ENCODE assay signal across 26 mouse cellular contexts in the genomic region with DNA sequence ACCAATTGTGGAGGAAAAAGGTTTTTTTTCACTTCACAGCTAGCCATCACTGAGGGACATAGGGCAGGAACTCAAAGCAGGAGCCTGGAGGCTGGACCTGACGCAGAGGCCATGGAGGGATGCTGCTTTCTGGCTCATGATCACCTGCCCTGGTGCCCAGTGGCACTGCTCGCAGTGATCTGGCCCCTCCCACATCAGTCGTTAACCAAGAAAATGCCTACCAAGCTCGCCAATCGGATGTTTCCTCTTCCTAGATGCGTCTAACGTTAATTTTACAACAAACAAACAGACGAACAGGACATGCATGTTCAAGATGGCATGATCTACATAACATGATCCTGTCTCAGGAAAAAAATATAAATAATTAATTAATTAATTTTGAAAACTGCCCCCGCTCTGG. TPM values are rescaled to one million over a fixed set of nuclear protein-coding genes. Genes with fewer than 3 reads are reported as not detected.
A peak's percentile ranks its signal among the peaks of the same experiment; 100 is the strongest.
DNase-seq lines count a peak whose midpoint lies in the region; ATAC-seq lines count a peak whose summit lies in the region.
"Had no signal": no experiment of that assay in that cellular context is flagged by ENCODE, and none has a peak within 500 bp of the region (broad histone marks: within the 10 kb centered on the region; RNA-seq: fewer than 3 reads in every experiment).

No protein-coding gene starts in this region.

- intact Hi-C loops in heart, postnatal 14 days (cut with DNase I) = no loop called here
- intact Hi-C loops in heart, postnatal 25 days (cut with DNase I) = no loop called here

- WGBS in heart, embryonic 13.5 days = 85% methylated on average over 9 of the region's 9 CpGs
- WGBS in midbrain, embryonic 10.5 days = 91% methylated on average over 9 of the region's 9 CpGs
- WGBS in midbrain, embryonic 15.5 days = 90% methylated on average over 9 of the region's 9 CpGs

- H3K9ac ChIP-seq in heart, embryonic 13.5 days = peak overlapping the region; percentile 55; the same call in 1 of the 2 replicates
- H3K9ac ChIP-seq in midbrain, embryonic 15.5 days = no peak overlapping the region
- H3K9ac ChIP-seq: forebrain, embryonic 13.5 days; hindbrain, embryonic 14.5 days had no signal

- peaks cover 35% of the 10 kb centered on the region for H3K4me1 ChIP-seq in heart, embryonic 13.5 days
- peaks cover 7% of the 10 kb centered on the region for H3K4me1 ChIP-seq in midbrain, embryonic 10.5 days
- H3K4me1 ChIP-seq in midbrain, embryonic 15.5 days = no peaks in the 10 kb centered on the region
- H3K4me1 ChIP-seq: forebrain, embryonic 13.5 days had no signal

- no peaks in the 10 kb centered on the region for H3K9me3 ChIP-seq in heart, embryonic 13.5 days
- no peaks in the 10 kb centered on the region for H3K9me3 ChIP-seq in midbrain, embryonic 10.5 days (replicated peaks)
- no peaks in the 10 kb centered on the region for H3K9me3 ChIP-seq in midbrain, embryonic 15.5 days
- H3K9me3 ChIP-seq: forebrain, embryonic 10.5 days; forebrain, embryonic 13.5 days; G1E had no signal

- no peak overlapping the region for H3K4me3 ChIP-seq in heart, embryonic 13.5 days
- H3K4me3 ChIP-seq in midbrain, embryonic 10.5 days = no peak overlapping the region
- H3K4me3 ChIP-seq in midbrain, embryonic 15.5 days = no peak overlapping the region
- H3K4me3 ChIP-seq: forebrain, embryonic 10.5 days; forebrain, embryonic 13.5 days had no signal

- DNase-seq in heart, adult 11 months = peak; percentile 79
- no peak for DNase-seq in heart, postnatal 14 days
- DNase-seq in heart, postnatal 25 days (ENCODE audit: low spot score) = no peak
- DNase-seq in midbrain, embryonic 10.5 days (ENCODE audit: low spot score) = no peak
- peak; percentile 54 for DNase-seq in ZHBTc4 (ENCODE audit: low read depth, low spot score)
- no peak for DNase-seq in adrenal gland, adult 8-10 months
- DNase-seq: adrenal gland, postnatal 10 days; cerebellum, adult 18-20 months; cerebellum, adult 9-10 months; cerebellum, postnatal 14 days; gastrocnemius, postnatal 10 days; gastrocnemius, postnatal 36 days; heart, postnatal 4 days; kidney, adult 18-20 months had no signal

- no peaks in the 10 kb centered on the region for H3K36me3 ChIP-seq in heart, embryonic 13.5 days
- no peaks in the 10 kb centered on the region for H3K36me3 ChIP-seq in midbrain, embryonic 10.5 days
- H3K36me3 ChIP-seq in midbrain, embryonic 15.5 days (replicated peaks) = no peaks in the 10 kb centered on the region
- H3K36me3 ChIP-seq: forebrain, embryonic 10.5 days; G1E had no signal

- no peaks in the 10 kb centered on the region for H3K27me3 ChIP-seq in heart, embryonic 13.5 days (replicated peaks)
- no peaks in the 10 kb centered on the region for H3K27me3 ChIP-seq in midbrain, embryonic 10.5 days (ENCODE audit: low read depth, poor library complexity, severe bottlenecking)
- no peaks in the 10 kb centered on the region for H3K27me3 ChIP-seq in midbrain, embryonic 15.5 days (replicated peaks)
- H3K27me3 ChIP-seq: forebrain, embryonic 13.5 days had no signal

- H3K27ac ChIP-seq in heart, embryonic 13.5 days (replicated peaks) = 0 out of 2 replicates have a peak overlapping the region, but pooled peaks have one; percentile 16
- 0 out of 2 replicates have a peak overlapping the region, but pooled peaks have one; percentile 13 for H3K27ac ChIP-seq in midbrain, embryonic 10.5 days (replicated peaks)
- no peak overlapping the region for H3K27ac ChIP-seq in midbrain, embryonic 15.5 days
- H3K27ac ChIP-seq: forebrain, embryonic 10.5 days; forebrain, embryonic 13.5 days; hindbrain, embryonic 14.5 days; hindbrain, postnatal 0 days had no signal

- ATAC-seq in heart, embryonic 13.5 days (ENCODE audit: extremely low read depth, insufficient number of reproducible peaks, low FRiP score, low TSS enrichment) = no peak
- ATAC-seq in midbrain, embryonic 15.5 days (replicated peaks) = no peak
- ATAC-seq: activated CD4-positive, CD25-positive, alpha-beta regulatory T cell, adult 4 months; forebrain, embryonic 13.5 days; forebrain, embryonic 16.5 days; hindbrain, postnatal 0 days; inflammation-experienced regulatory T-cells, adult 6 months; intestine, embryonic 16.5 days; Patski had no signal

- H3K4me2 ChIP-seq in heart, embryonic 13.5 days = no peak overlapping the region
- H3K4me2 ChIP-seq in midbrain, embryonic 15.5 days = no peak overlapping the region
- H3K4me2 ChIP-seq: forebrain, embryonic 13.5 days; hindbrain, embryonic 14.5 days had no signal

RNA-seq across cellular contexts. Expression of a gene that starts 17.6 kb away (rescaled TPM):
- total RNA-seq in heart, postnatal 14 days (2021) = 10 to 100 TPM; 67.5 to 70.7 TPM
- 18.5 and 18.6 TPM in 2 replicates for polyA plus RNA-seq in heart, embryonic 13.5 days (2015; fragmentation: Nextera tagmentation; extraction: Ambion mirVana)
- total RNA-seq in heart, postnatal 25 days (2021) = 10 to 100 TPM; 78.6 to 79.5 TPM
- polyA plus RNA-seq in midbrain, embryonic 10.5 days (2016; fragmentation: Nextera tagmentation; extraction: Ambion mirVana) = 9.3 and 10.1 TPM in 2 replicates
- 28.1 and 31.4 TPM in 2 replicates for polyA plus RNA-seq in midbrain, embryonic 15.5 days (2015; fragmentation: Nextera tagmentation; extraction: Ambion mirVana)
- 10 to 100 TPM; 22.6 to 28.0 (median 26.9) TPM for total RNA-seq in adrenal gland, adult 8-10 months (2022)

Comparison
In these comparisons a context has a peak if more than half of its experiments do, and no peak if none do; other contexts are left out.
1. DNase-seq: peak in heart, adult 11 months (single experiment) and ZHBTc4 (single experiment); none in heart, postnatal 14 days (0 of 2), heart, postnatal 25 days (single experiment), midbrain, embryonic 10.5 days (single experiment) and adrenal gland, adult 8-10 months (single experiment).